Mouse (Mus musculus) left cerebral cortex, postnatal 10 days (tissue): Measurements from ENCODE around the gene Bbip1. TPM values are rescaled to one million over a fixed set of nuclear protein-coding genes. Genes with fewer than 3 reads are reported as not detected.

ENCODE experiments used
- DNase-seq, 2 experiments: peaks; one replicate each; pipeline ENCODE4 v3.0.0; 2021 to 2022; ENCODE audit warnings: low spot score in 2 of 2, mixed read lengths in 1 of 2; ENCODE audit errors: extremely low spot score in 1 of 2
- intact Hi-C: fragments of 180-260 bp; cut with DNase I; formaldehyde crosslinking; loops from one replicate; pipeline ENCODE4 v1.15.1; 2025
- total RNA-seq, 2 experiments: library from RNA; stranded (reverse); gene quantifications; 2 replicates each; pipeline ENCODE4 v1.2.3; 2021

The Bbip1 gene
- total RNA-seq, 2 experiments from 2014 or later = 91.5 to 94.5 TPM

- no peak for DNase-seq
- intact Hi-C loops = loop anchor here (5.0 kb wide), 1 partner anchor 46 kb away; no protein-coding TSS in a partner anchor
Measured at GRCm38 (mm10) chr19:53898498-53898897, 45.9 kb downstream of the Bbip1 start.

- DNase-seq = no peak
- intact Hi-C loops = loop anchor here (5.0 kb wide), 1 partner anchor 46 kb away; no protein-coding TSS in a partner anchor
Measured at GRCm38 (mm10) chr19:53898046-53898445, 46.4 kb downstream of the Bbip1 start.

- intact Hi-C loops = loop anchor here (5.0 kb wide), 1 partner anchor 42 kb away; no protein-coding TSS in a partner anchor
Measured at GRCm38 (mm10) chr19:53894538-53895121, 49.8 kb downstream of the Bbip1 start.

GRCm38 (mm10) chr19:53893711-53894171 lies 50.7 kb downstream of the Bbip1 start:
- intact Hi-C loops = no loop called here
- no peak for DNase-seq

More at GRCm38 (mm10) chr19:53894538-53895121, 49.8 kb downstream of the Bbip1 start:
- no peak for DNase-seq

- no peak for DNase-seq
- intact Hi-C loops = no loop called here
Measured at GRCm38 (mm10) chr19:53892838-53893359, 51.5 kb downstream of the Bbip1 start.

- intact Hi-C loops = no loop called here
- DNase-seq = peak in 1 of 2 experiments; percentile 64
Measured at GRCm38 (mm10) chr19:53892061-53892460, 52.4 kb downstream of the Bbip1 start, which contains the start of gene Pdcd4. Gene Pdcd4, plus strand, starts transcription at chr19:53892231.

- no peak for DNase-seq
- intact Hi-C loops = no loop called here
Measured at GRCm38 (mm10) chr19:53891569-53891968, 52.9 kb downstream of the Bbip1 start.

- intact Hi-C loops = no loop called here
- peak in 1 of 2 experiments; percentile 76 for DNase-seq
Measured at GRCm38 (mm10) chr19:53890781-53891251, 53.6 kb downstream of the Bbip1 start.

GRCm38 (mm10) chr19:53890274-53890673 lies 54.2 kb downstream of the Bbip1 start:
- no peak for DNase-seq
- intact Hi-C loops = no loop called here

GRCm38 (mm10) chr19:53889555-53889954 lies 54.9 kb downstream of the Bbip1 start:
- intact Hi-C loops = no loop called here

GRCm38 (mm10) chr19:53888331-53888730 lies 56.1 kb downstream of the Bbip1 start:
- no peak for DNase-seq
- intact Hi-C loops = no loop called here

More at GRCm38 (mm10) chr19:53889555-53889954, 54.9 kb downstream of the Bbip1 start:
- DNase-seq = no peak

- no peak for DNase-seq
- intact Hi-C loops = no loop called here
Measured at GRCm38 (mm10) chr19:53887822-53888221, 56.6 kb downstream of the Bbip1 start.

- no peak for DNase-seq
- intact Hi-C loops = no loop called here
Measured at GRCm38 (mm10) chr19:53886576-53887370, 57.7 kb downstream of the Bbip1 start.

- no peak for DNase-seq
- intact Hi-C loops = no loop called here
Measured at GRCm38 (mm10) chr19:53885450-53885849, 59.0 kb downstream of the Bbip1 start.

- DNase-seq = no peak
- intact Hi-C loops = no loop called here
Measured at GRCm38 (mm10) chr19:53881786-53882185, 62.6 kb downstream of the Bbip1 start.

- intact Hi-C loops = no loop called here
- DNase-seq = no peak
Measured at GRCm38 (mm10) chr19:53880460-53880859, 64.0 kb downstream of the Bbip1 start.
